In genomic region chr5:5300998-5301397, GRCm38 (mm10) we compare ENCODE assay signal across 14 mouse cellular contexts.
DNase-seq lines count a peak whose midpoint lies in the region; ATAC-seq lines count a peak whose summit lies in the region.
"Had no signal": no experiment of that assay in that cellular context is flagged by ENCODE, and none has a peak within 500 bp of the region (broad histone marks: within the 10 kb centered on the region; RNA-seq: fewer than 3 reads in every experiment).

No protein-coding gene starts in this region.

- ATAC-seq in granulocyte monocyte progenitor cell, adult 5-6 weeks (replicated peaks; ENCODE audit: poor library complexity, severe bottlenecking): peak; percentile 84
- ATAC-seq in megakaryocyte progenitor cell, adult 5-6 weeks (replicated peaks; ENCODE audit: poor library complexity): peak; percentile 65
- ATAC-seq: forebrain, embryonic 14.5 days; forebrain, embryonic 16.5 days had no signal

- DNase-seq in heart, adult 11 months: peak; percentile 33
- no peak for DNase-seq in heart, adult 18-20 months
- peak; percentile 23 for DNase-seq in A20 (ENCODE audit: low read depth, low spot score)
- no peak for DNase-seq in gastrocnemius, postnatal 25 days
- no peak for DNase-seq in urinary bladder, postnatal 14 days (ENCODE audit: low spot score)
- DNase-seq: adrenal gland, adult 2 months; adrenal gland, postnatal 10 days; adrenal gland, postnatal 25 days; cerebellum, adult 8-10 months; embryo, embryonic 11 days had no signal

Comparison
In these comparisons a context has a peak if more than half of its experiments do, and no peak if none do; other contexts are left out.
1. DNase-seq: peak in heart, adult 11 months (single experiment) and A20 (single experiment); none in heart, adult 18-20 months (0 of 2), gastrocnemius, postnatal 25 days (single experiment) and urinary bladder, postnatal 14 days (single experiment).